Mouse (Mus musculus) cerebellum, adult 11 months (tissue): ENCODE results near the gene Sorl1.

ENCODE experiments used
- DNase-seq: peaks from one replicate; pipeline ENCODE4 v3.0.0; 2022

Sorl1 gene

DNA sequence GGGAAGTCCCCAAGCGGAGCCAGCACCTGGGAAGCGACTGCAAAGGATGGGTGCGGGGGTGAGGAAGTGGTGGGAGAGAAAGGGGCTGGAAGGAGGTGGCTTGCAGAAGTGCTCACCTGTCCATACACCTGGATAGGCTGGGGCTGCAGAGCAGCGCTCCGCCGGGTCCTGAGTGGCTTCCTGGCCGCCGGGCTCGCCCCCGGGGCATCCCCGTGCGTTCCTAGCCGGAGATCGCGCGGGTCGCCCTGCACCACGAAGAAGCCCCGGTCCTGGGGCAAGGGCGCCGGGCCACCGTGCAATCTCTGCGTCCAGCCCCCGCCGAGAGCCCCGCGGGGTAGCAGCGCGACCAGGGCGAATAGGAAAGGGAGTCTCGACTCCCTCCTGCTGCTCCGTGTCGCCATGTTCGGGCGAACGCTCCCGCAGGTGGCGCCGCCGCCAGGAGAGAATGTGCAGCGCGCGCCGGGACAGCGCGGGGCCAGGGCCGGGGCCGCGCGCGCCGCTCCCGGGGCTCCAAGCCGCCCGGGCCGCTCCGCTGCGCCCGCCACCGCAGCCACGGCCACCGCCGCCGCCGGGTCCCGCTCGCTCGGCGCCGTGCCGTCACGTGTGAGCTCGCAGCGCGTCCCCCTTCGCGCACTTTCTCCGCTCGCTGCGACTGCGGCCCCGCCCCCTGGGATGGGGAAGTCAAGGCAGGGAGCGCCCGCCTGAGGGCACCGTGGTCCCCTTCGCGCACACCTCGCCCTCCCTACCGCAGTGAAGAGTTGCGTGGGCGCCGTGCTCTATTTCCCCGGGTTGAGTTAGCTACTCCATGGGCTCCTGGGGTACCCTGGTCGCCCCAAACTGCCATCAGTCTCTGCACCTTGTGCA lies at the start of gene Sorl1:
Sorl1 (minus strand) TSS at position 585 of the 864 bp plus-strand sequence.
- peak; percentile 79 for DNase-seq

DNA sequence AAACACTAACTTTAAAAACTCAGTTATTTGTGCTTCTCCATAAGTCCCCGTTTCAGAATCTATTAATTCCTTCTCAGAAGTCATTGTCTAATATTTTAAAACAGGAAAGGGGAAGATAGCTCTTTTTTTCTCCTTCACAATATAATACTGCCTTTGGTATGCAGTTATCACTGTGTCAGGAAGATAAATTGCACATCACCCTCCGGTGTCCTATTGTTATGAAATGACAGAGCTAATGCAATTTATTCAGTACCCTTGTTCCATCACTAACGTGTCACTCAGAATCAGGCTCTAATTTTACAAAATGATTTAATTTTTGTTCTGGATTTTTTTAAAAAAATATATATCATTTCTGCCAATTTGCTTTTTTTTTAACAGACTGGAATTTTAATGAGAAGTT lies 49.7 kb upstream of the Sorl1 start:
- no peak for DNase-seq

DNA sequence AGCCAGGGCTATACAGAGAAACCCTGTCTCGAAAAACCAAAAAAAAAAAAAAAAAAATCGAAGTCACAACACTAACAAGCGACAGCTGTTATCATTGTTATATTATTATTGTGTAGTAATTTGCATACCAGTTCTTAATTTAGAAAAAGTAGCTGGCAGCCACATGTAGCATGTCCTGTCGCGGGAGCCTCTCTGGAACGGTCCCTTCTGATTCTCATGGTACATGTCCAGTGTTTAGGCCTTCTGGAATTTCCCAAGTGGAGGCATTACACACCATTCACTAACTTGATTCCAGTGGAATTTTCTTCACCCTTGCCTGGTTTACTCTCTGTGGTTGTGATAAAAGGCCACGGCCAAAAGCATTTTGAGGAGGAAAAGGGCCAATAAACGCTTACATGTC lies 45.4 kb upstream of the Sorl1 start:
- no peak for DNase-seq

DNA sequence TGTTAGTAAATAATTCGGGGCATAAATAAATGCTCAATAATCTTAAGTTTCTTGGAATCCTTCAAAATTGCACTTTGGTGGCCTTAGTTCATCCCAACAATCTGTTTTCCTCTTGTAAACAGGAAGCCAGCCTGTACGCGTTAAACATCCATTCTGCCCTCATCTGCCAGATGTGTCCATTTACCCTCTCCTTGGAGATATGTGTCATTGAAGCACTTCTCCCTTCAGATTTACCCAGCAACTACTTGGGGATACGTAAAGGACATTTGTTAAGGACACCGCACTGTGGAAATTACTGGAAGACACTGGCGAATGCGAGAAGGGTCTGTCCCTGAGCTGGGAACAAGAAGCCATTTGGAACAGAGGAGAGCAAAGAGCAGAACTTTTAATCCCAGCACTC lies 44.9 kb upstream of the Sorl1 start:
- no peak for DNase-seq

DNA sequence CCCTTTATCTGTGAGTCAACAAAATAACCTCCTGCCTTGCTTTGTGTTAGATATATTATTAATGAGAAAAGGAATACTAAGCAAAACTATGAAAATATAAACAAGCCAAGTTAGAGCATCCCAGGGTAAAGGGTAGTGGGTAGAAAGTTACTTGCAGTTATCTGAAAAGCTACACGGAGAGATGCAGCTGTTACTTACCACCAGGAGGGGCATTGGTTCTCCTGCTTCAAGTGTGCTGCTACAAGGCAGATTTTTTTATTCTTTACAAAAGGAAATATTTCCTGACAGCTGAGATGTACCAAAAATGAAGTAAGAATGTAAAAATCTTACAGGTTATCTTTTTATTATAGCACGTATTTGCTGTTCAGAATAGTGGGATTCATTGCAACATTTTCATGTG lies 40.8 kb upstream of the Sorl1 start:
- DNase-seq = no peak

DNA sequence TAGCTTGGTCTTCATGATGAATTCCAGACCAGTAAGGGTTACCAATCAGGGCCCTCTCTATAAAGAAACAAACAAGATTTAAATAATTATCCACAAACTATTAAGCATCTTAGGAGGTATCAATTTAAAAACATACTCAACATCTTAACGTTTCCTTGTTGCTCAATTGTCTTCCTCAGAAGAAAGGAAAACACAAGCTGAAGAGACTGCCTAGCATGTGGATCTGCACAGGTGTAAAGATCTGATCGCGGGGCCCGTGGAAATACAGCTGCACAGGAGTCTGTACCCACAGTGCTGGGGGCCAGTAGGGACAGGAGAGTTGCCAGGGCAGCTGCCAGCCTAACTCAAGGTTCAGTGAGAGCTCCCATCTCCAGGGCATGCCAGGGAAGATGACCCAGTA lies 38.9 kb upstream of the Sorl1 start:
- DNase-seq = no peak

DNA sequence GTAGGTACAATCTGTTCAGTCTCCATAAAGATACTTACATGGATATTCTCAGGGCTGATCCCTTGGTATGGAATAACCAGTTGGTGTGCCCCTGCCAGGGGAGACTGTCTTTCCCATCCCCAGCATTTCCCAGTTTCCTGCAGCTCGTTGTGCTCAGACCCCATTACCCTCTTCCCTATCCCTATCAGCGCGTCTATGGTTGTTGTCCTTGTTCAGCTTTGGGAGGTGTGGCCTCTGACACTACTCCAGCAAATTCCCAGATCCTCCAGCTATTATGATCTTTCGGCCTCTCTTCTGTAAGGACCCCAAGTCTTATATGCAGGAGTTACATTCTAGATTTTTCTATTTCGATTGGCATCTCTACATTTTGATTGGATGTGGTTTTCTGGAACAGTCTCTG lies 35.3 kb upstream of the Sorl1 start:
- DNase-seq = no peak

DNA sequence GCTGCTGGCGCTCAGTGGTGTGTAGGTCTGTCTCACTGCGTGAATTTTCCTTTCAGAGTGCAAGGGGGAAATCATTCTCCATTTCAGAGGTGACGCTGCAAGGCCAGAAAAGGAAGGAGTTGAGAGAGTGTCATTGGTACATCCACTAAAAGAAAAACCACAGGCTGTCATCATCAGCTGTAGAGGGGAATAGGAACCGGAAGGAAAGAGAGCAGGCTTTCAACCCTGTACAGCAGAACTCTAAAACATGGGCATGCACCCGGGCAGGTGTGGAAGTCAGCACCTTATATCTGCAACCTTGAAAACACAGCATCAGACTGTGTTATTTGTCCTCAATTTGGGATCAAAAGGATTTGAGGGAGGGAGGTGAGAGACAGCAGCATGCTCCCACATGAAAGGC lies 34.6 kb upstream of the Sorl1 start:
- no peak for DNase-seq

DNA sequence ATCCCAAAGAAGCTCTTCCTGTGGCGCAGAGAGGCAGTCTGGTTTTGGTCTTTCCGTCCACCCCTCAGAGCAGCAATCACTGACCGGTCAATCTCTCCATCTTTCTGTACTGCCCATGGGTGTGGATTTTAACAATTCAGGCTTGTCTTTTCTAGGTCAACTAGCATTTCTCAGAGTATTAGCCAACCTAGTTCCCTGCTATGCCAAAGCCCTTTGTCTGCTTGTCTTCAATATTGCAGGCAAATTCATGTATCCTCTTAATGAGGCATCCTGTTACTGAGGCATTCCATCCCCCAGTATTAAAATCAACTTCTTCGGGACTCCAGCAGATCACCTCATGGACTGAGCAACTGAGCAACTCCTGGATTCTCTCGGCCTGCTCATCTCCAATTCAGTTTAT lies 33.9 kb upstream of the Sorl1 start:
- DNase-seq = no peak

DNA sequence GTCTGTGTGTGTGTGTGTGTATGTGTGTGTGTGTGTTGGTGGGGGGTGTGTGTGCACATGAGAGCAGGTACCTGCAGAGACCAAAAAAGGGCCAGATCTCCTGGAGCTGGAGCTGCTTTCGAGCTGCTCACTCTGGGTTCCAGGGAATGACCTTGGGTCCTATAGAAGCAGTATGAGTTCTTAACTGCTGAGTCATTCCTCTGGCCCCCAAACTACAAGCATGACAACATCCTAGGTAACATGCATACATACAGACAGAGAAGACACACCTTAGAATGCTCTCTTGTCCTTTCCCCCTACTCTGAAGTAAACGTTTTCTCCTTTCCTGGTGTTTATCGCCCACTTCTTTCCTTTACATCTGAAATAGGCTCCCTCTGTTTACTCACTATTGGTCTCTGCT lies 32.5 kb upstream of the Sorl1 start:
- no peak for DNase-seq

DNA sequence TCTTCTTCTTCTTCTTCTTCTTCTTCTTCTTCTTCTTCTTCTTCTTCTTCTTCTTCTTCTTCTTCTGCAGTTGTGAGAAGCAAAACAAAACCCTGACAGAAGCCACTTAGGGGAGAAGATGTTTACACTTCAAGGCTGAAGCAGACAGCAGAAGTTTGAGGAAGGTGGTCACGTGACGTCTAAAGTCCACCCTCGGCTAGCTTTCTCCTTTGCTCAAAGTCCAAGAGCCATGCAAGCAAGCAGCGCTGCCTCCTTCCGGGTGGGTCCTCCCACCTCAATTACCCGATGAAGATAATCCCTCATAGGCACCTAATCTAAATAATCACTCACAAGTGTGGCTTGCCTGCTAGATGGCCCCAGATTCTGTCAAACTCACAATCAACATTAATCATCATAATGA lies 30.6 kb upstream of the Sorl1 start:
- DNase-seq = no peak

DNA sequence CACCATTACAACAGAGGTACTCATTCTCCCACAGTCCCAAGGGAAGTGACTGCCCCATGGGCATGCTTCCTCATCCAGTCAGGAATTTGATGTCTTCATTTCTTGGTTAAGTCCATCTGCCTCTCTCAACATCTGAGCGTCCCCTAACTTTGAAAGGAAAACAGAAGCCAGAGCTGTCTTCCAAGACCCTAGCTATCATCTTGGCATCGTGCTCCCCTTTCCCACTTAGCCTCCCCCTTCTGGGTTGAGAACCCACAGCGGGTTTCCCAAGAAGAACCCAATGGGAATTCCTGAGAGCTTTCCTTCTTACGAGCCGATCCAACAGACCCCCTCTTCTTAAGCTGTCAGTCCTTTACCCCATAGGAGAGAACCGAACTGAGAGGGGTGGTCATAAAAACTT lies 24.7 kb upstream of the Sorl1 start:
- DNase-seq = no peak

DNA sequence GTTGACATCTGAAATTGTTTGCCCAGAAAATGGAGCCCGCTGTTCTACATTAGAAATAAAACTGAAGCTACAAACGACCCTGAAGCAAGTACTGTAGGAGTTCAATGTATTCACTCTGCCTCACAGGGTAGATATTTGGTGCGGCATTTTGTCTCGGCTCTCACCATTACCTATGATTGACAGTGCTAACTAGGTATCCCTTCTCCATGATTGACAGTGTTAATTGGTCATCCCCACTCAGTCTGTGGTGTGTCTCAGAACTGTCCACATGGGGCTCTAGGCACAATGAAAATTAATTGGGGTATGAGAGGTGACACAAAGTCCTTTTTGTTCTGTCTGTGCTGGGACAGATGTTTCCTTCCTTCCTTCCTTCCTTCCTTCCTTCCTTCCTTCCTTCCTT lies 23.9 kb upstream of the Sorl1 start:
- DNase-seq = no peak

DNA sequence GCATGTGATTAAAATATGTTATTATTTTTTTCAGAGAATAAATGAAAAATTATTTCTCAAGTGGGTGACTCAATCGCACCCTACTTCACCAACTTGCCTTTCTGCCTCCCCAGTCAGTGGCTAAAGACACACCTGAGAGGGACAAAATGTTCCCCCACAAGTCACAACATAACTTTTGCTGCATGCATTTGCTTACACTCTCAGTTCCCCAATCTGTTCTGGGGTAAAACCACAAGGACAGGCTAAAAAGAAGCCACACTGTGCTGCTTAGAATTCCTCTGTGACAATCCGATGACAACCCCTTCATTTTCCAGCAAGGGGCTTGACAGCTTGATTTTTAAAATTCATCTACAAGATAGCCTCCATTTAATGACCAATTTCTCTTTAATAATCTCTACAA lies 22.4 kb upstream of the Sorl1 start:
- no peak for DNase-seq

DNA sequence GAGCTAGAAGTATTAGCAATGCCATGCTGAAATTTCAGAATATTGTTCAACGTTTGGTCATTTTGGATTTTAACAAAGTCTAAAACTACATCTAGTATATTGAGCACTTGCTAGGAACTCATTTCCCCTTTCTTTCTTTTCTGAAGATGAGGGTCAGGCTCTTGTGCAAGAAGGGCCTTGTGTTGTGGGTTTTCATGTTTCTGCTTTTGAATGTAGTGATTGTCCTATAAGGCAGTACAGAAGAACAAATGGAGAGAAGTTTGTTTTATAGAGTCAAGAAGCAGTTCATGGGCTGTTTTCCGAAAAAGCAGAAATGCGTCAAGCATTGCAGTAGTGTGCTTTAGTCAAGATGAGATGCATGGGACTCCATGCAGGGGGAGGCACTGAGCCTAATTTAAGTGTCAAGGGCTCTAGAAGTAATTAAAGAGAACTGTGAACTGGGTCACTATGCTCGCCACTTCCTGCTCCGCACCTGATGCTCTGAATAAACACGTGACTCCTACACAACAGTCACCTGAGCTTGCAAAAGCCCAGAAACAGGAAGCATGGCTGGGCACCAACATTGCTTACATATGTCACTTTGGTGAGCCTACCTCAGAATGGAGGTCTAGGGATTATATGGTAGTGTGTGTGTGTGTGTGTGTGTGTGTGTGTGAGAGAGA lies 17.6 kb upstream of the Sorl1 start:
- DNase-seq = no peak

DNA sequence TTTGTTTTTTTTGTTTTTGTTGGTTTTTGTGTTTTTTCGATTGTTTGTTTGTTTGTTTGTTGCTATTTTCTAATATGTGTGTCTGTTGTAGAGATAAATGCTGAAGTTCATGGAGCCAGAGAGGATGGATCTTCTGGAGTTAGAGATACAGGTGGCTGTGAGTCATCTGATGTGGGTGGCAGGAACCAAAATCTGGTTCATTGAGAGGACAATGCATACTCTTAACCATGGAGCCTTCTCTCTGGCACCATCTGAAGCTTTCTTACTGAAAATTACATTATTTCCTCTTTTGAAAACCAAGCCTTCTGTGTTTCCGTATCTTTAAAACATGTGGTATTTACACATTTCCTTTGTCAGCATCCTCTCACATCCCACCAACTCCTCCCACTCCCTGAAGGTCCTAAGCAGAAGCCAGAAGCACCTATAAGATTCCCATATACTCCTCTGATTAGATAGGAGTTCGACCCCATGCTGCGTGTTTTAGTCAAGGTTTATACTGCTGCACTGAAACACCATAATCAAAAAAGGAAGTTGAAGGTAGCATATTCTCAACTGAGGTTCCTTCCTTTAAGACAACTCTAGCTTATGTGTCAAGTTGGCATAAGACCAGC lies 14.3 kb upstream of the Sorl1 start:
- DNase-seq = no peak

DNA sequence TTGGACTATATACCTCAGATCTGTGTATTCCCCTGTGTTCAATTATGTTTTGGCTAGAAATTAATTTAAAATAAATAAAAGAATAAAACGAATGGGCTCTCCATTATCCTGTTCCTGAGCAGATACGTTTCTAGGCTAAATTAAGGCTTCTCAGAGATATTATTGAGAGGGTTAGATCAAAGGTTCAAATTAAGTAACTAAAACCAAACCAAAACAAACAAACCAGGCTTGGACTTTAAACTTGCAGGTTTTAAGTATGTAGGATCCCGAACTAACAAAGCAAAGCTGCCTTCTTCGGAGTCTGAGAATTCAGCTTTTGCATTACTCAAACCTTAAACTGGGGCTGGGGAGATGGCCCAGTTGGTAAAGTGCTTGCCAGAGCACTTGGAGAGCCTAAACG lies 13.5 kb upstream of the Sorl1 start:
- DNase-seq = no peak

DNA sequence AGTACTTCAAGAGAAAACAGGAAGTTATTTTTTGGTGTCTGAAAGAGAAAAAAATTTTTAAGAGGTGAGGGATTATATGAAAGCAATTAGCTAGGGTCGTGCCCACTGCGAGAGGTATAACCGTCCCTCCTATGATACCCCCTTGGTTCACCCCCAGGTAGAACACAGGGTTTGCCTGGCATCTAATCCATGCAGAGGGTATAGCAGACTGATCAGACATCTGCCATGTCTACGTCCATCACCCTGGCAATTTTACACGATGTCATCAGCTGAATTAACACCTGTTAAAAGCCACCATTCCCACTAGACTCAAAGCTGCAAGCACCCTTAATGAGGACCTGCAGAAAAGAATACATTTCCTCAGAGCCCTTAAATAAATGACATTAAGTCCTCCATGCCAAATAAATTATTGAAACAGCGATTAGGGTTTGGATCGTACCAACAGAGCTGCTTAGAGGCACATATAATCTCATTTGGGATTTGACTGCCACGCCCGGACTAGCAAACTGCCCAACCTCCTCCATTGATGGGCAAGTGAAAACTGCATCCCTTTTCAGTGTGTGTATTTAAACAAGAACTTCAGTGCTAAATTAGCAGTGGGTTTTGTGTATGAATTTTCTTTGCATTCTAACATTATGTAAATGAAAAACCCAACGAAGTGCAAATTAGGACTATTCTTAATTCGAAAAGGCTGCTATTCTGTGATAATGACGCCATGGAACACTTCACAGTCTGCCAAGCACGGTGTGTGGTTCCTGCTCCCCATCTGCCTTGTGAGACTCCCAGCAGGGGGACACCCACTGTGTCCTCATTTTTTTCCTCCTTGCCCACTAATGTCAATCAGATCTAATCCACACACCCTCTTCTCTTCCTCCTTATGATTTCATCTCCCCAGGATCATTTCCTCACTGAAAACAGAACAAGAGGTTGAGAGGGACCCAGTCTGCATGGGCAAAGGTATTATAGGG lies 7.0 kb upstream of the Sorl1 start:
- DNase-seq = peak; percentile 82

DNA sequence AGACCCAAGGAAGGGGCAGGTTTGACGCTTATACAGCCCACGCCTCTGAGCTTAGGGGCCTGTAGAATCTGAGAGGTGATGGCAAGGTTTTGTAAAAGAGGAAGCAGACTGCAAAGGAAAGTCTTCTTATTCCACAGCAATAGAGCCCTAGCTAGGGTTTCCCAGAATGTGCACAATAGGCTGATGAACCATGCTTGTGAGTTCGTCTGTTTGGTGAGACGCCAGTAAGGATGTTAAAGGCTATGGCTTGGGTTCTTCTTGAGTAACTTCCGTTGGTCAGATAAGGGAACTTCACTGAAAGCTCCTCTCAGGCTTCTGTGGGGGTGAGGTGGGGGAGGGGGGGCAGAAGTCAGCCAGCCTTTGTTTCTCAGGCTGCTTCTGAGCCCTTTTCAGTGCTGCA lies 3.9 kb upstream of the Sorl1 start:
- no peak for DNase-seq

DNA sequence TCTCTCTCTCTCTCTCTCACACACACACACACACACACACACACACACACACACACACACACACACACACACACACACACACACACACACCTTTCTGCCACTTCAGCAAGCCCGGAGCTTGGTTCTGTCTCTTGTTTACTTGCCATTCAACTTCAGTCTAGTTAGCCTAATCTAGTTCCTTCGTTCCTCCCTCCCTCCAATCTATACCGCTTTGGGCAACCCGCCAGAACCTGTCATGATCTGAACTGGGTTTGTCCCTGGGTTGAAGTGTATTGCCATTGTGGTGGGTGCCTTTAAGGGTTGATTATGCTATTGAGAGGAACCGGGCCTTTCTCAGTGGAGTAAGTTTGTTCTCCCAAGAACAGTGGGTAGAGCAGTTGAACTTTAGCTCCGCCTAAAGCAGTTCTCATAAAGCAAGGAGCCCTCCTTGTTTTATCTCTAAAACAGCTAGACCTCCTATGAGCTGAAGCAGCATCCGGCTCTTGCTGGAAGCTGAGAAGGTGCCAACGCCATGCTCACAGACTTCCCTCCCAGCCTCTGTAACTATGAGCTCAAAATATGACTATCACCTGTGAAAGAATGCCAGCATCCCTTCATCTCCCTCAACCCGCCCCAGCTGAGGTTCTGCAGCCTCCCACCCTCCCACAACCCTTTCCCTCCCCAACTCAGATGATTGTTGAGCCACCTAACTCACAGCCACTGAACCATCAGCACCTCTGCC lies 1.3 kb upstream of the Sorl1 start:
- no peak for DNase-seq

DNA sequence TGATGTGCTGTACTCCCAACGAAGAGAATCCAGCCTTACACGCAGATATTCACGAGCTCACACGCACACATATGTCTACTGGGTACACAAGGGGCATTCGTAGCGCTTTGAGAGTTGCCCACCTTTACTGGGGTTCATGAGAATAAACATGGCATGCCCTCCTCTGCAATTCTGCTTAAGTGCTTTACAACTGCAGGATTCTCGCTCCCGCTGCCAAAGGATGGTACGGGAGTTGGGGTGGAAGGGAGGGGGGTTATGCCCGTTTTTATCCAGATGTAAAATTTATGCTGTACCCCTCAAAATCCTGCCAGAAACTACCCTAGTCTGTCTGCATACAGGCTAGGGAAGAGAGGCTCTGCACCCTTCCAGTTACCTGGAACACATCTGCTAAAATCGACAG lies 893 bp downstream of the Sorl1 start:
- no peak for DNase-seq

DNA sequence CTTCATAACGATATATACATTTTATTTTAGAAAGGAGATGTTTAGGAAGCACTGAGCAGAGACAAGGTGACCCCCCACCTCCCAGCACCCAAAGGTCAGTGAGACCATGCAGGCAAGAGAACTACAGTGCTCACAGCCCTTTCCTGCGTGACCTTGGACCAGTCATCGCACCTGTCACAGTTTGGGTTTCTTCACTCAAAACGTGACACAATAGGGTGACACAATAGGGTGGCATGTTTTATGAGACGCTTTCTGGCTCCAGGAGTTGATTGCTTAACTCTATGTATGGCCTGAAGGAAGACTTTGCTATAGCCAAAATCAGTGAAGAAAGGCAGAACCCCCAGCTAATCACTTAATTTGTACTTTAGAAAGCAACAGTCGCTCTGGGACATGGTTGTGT lies 1.7 kb downstream of the Sorl1 start:
- DNase-seq = no peak
